Mouse (Mus musculus): ENCODE measurements around the gene Nfatc3.

- TF ChIP-seq CTCF (IDR thresholded peaks at IDR 0.05; ENCODE audit: low read depth) (no peak), EP300 (IDR thresholded peaks at IDR 0.05; ENCODE audit: low read depth) (no peak)
Observed at GRCm38 (mm10) chr8:106039605-106040004, 19.0 kb upstream of the Nfatc3 start.

Measured in liver, embryonic 14.5 days (tissue).